Mouse (Mus musculus) heart, adult 10 weeks (tissue): ENCODE data around the gene Slc25a25. TPM values are rescaled to one million over a fixed set of nuclear protein-coding genes. Genes with fewer than 3 reads are reported as not detected.

Experiments
- polyA plus RNA-seq: library from polyadenylated mRNA; stranded (reverse); fragments of 350-450 nt; fragmentation: Illumina TruSeq; extraction: RNeasy Lipid Tissue Mini Kit (QIAGEN cat#74804); gene quantifications from one replicate; pipeline ENCODE4 v1.2.3, GENCODE M21; 2014; ENCODE audit warnings: low read depth, low replicate concordance

The Slc25a25 gene
- polyA plus RNA-seq = 7.5 TPM

GRCm38 (mm10) chr2:32450881-32451844 is at the start of gene Slc25a25:
Slc25a25 (minus strand) TSS chr2:32451445.

DNA sequence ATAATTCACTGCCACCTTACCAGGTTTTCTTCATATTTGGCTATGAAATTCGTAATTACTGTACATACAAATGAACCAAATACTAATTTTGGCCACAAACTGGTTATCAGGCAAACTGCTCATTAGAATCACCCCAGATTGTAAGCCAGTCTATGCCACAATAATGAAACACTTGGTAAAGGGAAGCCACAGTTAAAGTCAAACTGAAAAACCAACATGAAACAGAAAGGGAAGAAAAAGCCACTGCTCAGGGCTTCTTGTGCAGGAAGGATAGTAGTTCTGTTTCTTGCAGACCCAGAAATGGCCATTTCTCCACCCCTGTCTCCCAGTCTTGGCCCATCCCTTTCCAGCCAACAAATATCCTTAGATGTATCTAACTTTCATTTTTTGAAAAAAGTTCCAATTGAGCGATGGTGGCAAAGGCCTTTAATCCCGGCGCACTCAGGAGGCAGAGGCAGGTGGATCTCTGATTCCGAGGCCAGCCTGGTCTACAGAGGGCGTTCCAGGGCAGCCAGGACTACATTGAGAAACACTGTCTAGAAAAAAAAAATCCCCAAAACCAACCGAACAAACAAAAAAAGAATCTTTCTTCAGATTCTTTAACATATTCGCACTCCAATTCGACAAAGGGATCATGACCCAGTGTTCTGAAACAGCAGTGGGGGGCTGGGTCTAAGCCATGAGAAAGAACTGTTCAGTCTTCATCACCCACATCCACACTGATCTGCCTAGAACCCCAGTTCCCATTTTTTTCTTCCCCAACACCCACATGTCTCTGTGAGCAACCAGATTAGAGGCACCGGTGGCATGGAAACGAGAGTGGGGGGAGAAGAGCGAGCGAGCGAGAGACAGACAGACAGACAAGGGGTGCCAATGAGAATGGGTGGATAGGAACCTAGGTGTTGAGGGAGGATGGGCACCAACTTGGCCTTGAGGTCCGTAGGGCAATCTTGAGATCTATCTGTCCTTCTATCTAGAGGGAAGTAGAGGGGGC is 1.2 kb downstream of the Slc25a25 start, which contains the start of gene Naif1:
Naif1 (plus strand) TSS at position 697 of the 994 bp plus-strand sequence.

DNA sequence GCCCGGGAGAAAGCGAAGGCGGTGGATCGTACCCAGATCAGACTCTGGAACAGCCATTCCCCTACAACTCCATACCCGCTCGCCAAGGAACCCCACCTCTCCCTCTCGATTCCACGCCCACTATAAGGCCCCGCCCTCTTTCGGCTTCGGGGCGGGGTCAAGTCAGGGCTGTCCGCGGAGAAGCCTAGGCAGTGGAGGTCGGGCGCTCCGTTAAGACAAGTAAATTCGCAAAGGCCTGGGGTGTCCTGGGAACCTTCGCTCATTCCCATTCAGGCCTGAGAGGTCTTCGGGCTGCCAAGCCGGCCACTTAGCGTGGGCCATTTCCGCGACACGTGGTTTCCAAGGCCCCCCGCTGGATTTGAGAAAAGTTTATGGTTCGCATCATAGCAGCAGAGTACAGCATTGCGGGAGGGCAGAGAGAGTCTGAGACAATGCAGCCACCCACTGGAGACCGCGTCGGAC is 55.7 kb downstream of the Slc25a25 start, which contains the start of gene Ptges2:
Ptges2 (plus strand) TSS at position 413 of the 462 bp plus-strand sequence.

GRCm38 (mm10) chr2:32387706-32388490 is 63.3 kb downstream of the Slc25a25 start, which contains the start of gene Lcn2:
Lcn2 (minus strand) TSS chr2:32388252.

DNA sequence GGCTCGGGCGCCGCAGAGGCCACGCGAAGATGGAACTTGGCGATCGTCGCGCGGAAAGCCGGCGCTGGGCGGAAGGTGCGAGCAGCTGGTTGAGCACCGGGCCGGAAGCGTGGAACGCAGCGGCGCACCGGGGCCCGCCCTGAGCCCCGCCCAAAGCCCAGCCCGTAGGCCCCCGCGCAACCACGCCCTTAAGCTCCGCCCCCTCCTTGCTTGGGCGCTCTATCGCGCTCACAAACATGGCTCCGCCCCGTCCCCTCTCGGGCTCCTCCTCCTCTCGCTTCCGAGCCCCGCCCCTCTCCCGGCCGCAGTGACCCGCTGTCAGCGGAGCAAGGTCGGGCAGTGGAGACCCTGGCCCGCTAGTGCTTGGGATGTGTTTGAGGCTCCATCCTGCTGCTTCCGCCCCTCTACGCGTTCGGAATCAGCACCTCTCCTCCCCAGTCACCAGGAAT is 69.4 kb downstream of the Slc25a25 start, which contains the start of gene 1110008P14Rik:
1110008P14Rik (minus strand) TSS at position 164 of the 449 bp plus-strand sequence.

Other genes with a start within 250 kb of the Slc25a25 start
- gene Pomt1, start 214.9 kb downstream of the Slc25a25 start, polyA plus RNA-seq = 14.1 TPM
- 30.1 TPM for gene Uck1, start 191.3 kb downstream of the Slc25a25 start, polyA plus RNA-seq
- 65.1 TPM for gene Golga2, start 164.1 kb downstream of the Slc25a25 start, polyA plus RNA-seq
- 396 TPM for gene Swi5, start 163.4 kb downstream of the Slc25a25 start, polyA plus RNA-seq
- gene Ciz1, start 99.1 kb downstream of the Slc25a25 start, polyA plus RNA-seq = 53.9 TPM
- 7.4 TPM for gene Dnm1, start 98.1 kb downstream of the Slc25a25 start, polyA plus RNA-seq
- gene 1110008P14Rik, start 69.5 kb downstream of the Slc25a25 start, polyA plus RNA-seq = 56.1 TPM
- 9.4 TPM for gene Lcn2, start 63.2 kb downstream of the Slc25a25 start, polyA plus RNA-seq
- 75.8 TPM for gene Ptges2, start 55.5 kb downstream of the Slc25a25 start, polyA plus RNA-seq
- 2.4 TPM for gene Naif1, start 988 bp downstream of the Slc25a25 start, polyA plus RNA-seq
- gene Fam102a, start 83.9 kb upstream of the Slc25a25 start, polyA plus RNA-seq = 7.4 TPM
- gene Dpm2, start 119.4 kb upstream of the Slc25a25 start, polyA plus RNA-seq = 34.2 TPM
- gene Pip5kl1, start 123.4 kb upstream of the Slc25a25 start, polyA plus RNA-seq = not detected
- not detected for gene 9430097D07Rik, start 124.2 kb upstream of the Slc25a25 start, polyA plus RNA-seq
- 19.5 TPM for gene St6galnac4, start 135.7 kb upstream of the Slc25a25 start, polyA plus RNA-seq
- 110 TPM for gene St6galnac6, start 148.3 kb upstream of the Slc25a25 start, polyA plus RNA-seq
- gene Ak1, start 170.3 kb upstream of the Slc25a25 start, polyA plus RNA-seq = 526 TPM
- gene Eng, start 195.2 kb upstream of the Slc25a25 start, polyA plus RNA-seq = 139 TPM